Mouse (Mus musculus): ENCODE results near the gene Blvra.
"Not testable (repeated sequence)": the region's sequence is repeated elsewhere in the genome, so short reads cannot be mapped to it uniquely, and the experiment has no call there.

The Blvra gene

DNA sequence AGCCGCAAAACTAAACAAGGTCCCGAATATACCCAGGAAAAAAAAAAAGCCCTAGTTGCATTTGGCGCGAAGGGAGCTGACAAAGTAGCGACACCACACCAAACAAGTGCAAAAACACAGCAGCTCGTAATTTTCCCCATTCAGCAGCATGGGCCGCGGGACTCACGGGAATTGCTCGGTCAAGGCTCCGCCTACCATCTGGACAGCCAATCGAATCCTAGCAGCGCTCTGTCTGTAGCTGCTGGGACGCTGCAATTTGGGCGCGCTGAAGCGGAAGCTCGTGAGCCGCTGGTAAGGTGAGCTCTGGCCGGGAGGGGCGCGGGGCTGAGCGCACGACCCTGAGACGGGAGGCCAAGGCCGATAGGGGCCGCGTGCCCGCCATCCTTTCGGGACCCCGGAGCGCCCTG lies at the start of gene Blvra:
Gene Blvra, plus strand, starts transcription at position 231 of the 407 bp plus-strand sequence.
- peak; percentile 90 to 93 for DNase-seq

DNA sequence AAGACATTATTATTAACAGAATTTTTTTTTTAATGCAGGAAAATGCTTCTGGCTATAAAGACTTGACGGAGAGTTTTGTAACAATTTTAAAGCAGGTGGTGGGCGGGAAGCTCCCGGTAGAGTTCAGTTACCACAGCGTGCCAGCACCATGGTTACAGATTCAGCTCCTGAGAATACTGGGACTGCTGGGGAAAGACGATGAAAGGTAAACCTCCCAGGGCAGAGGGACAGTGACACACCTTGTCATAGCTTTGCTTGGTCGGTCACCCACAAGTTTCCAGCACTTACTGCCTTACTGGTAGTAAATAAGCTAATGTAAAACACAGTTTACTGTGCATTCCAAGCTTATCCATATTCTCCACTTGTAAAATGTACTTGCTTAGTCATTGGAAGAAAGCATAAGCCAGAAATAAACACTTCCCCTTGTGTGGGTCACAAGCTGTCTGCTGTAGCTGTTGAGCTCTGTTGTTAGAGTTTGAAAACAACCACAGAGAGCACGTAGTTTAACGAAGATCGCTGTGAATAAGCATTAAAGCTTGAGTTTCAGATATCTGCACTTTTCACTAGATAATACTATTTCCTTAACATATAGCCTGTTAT lies 35.4 kb upstream of the Blvra start:
- DNase-seq, result no peak

- DNase-seq, result no peak
Observed at GRCm38 (mm10) chr2:127037299-127037698, 33.2 kb upstream of the Blvra start.

DNA sequence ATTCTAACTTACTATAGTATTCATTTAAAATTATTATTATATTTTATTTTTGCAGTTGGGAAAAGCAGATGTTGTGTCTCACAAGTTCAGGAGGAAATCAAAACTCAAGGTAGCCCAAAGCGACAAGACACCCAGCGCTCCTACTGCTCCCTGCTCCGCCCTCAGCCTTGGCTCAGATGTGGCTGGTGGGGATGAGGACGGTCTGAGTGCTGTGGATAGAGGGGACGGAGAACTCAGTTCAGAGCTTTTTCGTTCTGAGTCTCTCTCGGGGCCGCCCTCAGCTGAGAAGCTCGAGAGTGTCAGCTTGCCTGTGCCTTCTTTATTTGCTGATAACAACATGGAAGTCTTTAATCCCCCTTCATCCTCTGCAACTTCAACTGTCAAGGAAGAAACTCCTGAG lies 9.0 kb upstream of the Blvra start:
- DNase-seq, result no peak

DNA sequence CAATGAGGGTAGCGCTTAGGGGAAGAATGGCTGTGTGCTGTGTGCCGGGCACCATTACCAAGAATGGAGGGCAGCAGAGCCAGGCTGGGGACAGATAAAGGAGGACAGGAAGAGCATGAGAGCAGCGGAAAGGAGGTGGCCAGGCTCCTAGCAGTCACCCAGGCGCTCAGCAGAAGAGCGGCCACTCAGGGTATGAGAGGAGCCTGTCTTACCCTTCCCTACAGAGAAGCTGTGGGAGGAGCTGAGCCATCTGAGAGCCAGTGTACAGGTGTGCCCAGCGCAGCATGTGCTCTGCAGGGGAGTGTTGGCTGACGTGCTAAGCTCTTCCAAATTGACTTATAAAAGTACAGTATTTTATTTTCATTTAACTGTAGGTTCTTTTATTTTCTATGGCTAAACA lies 1.7 kb upstream of the Blvra start:
- DNase-seq, result no peak

- DNase-seq, result no peak
Observed at GRCm38 (mm10) chr2:127069781-127070434, 557 bp upstream of the Blvra start.

- peak in 1 of 2 experiments; percentile 9 for DNase-seq
Observed at GRCm38 (mm10) chr2:127070879-127071278, 414 bp downstream of the Blvra start.

GRCm38 (mm10) chr2:127074116-127074515 lies 3.7 kb downstream of the Blvra start:
- DNase-seq, result no peak

GRCm38 (mm10) chr2:127077611-127078010 lies 7.1 kb downstream of the Blvra start:
- no peak for DNase-seq

- DNase-seq, result peak; percentile 11 to 28
Observed at GRCm38 (mm10) chr2:127079066-127079465, 8.6 kb downstream of the Blvra start.

DNA sequence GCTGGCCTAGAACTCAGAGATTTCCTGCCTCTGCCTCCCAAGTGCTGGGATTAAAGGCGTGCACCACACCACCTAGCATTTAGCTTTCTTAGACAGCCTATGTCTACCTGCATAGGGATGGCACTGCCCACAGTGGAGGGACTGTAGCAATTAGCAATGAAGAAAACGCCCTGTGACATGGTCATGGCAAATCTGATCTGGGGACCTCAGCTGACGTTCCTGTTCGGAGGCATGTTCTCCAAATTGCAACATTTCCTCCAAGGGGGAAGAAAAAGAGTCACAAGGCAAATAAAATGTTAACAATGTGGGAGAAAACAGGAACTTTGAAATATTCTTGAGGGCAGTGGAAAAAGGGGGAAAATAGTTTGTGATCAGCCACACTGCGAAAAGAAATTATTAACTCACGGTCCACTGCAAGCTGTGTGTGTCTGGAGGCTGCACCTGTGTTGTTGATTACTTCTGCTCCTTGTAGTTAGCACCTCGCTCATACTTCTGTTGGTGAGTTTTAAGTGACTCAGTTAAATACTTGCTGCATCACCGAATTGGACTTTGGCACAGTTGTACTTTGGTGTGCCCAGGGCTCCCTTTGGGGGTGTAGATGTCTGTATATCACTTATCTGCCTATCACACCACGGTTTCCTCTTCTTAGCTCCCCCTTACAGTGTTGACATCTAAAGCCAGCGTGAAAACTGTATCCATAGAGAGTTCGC lies 9.6 kb downstream of the Blvra start:
- DNase-seq, result peak; percentile 73 to 82

DNA sequence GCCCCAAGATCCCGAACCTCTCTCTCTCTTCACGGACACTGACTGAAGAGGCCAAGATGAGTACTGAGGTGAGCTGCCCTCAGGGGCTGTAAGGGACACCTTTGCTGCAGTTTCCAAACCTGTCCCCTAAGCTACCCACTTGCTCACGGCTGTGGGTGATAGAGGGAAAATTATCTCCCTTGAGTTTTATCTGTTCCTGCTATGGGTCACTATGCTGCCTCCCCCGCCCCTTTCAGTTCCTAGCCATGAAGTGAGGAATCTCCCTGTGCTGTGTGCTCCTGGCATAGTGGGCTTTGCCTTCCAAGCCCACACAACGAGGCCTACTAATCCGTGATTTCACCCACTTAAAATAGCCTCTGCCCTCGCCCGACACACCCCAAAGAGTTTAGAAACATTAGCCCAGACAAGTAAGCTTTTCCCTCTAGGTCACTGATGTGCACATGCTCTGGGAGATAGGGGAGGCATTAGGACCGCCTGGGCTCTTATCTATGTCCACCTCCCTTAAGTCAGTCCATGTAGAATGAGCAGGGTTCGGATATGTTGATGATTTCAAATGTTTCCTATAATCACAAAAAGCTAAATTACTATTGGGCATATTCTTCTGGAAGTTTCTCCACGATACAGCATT lies 10.2 kb downstream of the Blvra start:
- DNase-seq, result no peak

GRCm38 (mm10) chr2:127086235-127086634 lies 15.8 kb downstream of the Blvra start:
- DNase-seq, result no peak

- DNase-seq, result not testable (repeated sequence)
Observed at GRCm38 (mm10) chr2:127090151-127090550, 19.7 kb downstream of the Blvra start.

DNA sequence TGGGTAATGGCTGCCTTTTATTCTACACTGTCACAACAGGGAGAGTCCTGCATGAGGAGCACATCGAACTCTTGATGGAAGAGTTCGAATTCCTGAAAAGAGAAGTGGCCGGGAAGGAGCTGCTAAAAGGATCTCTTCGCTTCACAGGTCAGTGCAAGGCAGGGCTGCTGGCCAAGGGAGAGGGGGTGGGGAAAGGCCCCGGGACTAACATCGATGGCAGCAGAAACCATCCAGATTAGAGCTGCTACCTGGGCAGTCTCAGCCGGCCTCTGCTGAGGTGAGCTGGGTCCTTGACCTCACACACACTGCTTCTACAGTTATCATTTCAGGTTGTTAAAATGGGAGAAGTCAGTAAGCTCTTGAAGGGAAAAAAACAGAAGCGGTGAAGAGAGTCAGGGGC lies 21.5 kb downstream of the Blvra start:
- DNase-seq, result peak in 1 of 2 experiments; percentile 8

GRCm38 (mm10) chr2:127108986-127109385 lies 38.5 kb downstream of the Blvra start:
- DNase-seq, result no peak

DNA sequence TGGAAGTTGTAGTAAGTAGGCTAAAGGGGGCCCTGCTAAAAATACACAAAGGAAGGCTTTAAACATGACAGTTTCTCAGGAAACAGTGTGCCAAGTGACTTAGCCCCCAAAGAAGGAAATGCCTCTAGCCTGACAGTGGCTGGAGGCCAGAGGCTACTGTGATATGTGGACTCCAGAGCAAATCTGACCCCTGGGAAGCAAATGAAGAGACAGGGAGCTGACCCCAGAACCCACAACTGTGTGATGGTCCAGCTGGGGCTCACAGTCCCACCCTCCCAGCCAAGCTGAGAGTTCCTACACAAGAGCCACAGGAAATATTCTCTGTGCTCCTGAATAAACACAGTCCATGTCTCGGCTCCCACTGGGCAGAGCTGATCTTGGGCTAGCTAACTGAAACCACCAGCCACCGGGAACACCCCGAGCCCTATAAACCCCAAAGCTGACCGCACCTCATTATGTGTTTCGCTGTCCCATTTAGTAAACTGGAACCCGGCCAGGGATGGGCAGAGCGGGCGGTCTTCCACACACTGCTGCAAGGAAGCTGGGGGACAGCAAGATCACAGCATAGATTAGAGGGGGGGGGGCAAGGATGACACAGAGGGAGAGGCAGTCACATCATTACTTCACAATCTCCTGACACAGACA lies 51.2 kb downstream of the Blvra start:
- peak; percentile 27 to 54 for DNase-seq

DNA sequence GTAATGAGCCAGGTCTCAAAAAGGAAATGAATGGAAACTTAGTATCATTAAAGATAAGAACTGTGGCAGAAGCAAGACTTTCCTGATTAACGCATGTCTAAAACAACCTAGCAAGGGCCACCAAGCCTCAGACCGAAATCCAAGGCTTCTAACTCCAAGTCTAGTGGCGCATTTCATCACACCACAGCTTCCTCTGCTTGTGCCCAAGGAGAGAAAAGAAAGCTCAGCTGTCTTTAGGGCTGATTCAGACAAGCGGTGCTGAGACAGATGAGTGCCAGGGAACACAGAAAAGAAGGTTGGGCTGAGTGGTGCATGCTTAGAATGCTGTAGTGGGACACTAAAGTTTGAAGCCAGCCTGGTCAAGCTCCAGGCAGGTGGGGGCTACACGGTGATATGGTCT lies 58.5 kb downstream of the Blvra start:
- DNase-seq, result no peak

DNA sequence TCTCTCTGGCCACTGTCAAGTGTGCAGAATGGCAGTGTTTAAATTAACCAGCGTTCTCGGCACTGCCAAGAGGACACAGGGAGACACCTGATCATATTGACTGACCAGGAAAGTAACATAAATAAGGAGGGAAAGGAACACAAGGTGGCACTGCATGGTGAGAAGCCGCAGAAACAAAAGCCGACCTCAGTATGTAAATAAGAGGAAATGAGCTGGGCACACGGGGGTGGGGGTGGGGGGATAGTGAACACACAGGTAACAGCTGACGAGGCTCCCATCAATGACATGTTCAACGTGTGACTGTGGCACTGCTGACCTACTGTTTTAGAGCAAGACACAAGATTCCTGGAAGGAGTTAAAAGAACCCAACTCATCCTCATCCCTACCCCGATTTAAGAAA lies 60.9 kb downstream of the Blvra start:
- no peak for DNase-seq

DNA sequence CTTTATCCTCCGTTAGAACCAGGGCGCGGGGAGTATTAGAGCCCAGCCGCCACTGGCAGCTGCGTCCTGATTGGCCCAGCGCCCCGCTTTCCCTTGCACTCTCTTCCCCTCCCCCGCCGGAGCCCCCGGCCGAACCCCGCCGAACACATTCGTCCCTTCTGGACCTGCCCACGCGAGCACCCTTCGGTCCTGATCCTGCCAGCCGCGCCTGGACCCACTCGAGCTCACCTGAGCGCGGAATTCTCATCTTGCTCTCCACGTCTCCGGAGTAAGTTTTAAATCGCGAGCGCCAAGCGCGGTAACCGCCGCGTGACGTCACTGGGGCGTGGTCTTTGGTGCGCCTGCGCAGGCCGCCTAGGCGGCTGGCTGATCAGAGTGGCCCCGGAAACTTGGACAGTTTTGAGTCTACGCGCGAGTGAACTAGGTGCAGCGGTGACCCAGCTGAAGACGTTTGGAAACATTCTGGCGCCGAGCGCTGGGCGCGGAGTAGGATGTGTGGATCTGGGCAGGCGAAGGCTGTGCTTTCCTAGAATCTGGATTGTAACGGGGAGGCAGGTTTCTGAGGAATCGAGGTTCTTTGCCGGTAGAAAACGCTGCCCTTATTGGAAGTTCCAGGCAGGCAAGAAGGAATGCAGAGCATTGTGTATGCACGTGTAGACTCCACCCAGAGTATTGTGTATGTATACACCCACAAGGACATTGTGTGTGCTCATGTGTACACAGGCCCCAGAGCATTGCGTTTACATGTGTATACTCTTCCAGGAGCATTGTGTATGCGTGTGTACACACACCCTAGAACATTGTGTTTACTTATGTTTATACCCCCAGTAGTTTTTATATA lies 63.4 kb downstream of the Blvra start, which contains the start of gene Ncaph:
Gene Ncaph, minus strand, starts transcription at position 334 of the 841 bp plus-strand sequence.
- peak; percentile 88 to 94 for DNase-seq

GRCm38 (mm10) chr2:127135255-127135654 lies 64.8 kb downstream of the Blvra start:
- not testable (repeated sequence) for DNase-seq

- peak; percentile 7 to 27 for DNase-seq
Observed at GRCm38 (mm10) chr2:127136979-127137378, 66.5 kb downstream of the Blvra start.
